Mouse (Mus musculus): ENCODE measurements around the gene Il24. TPM values are rescaled to one million over a fixed set of nuclear protein-coding genes. Genes with fewer than 3 reads are reported as not detected.

Il24 gene
- not detected for polyA plus RNA-seq (2014; fragmentation: Illumina TruSeq; extraction: RNeasy Lipid Tissue Mini Kit (QIAGEN cat#74804); ENCODE audit: low read depth, low replicate concordance)

DNA sequence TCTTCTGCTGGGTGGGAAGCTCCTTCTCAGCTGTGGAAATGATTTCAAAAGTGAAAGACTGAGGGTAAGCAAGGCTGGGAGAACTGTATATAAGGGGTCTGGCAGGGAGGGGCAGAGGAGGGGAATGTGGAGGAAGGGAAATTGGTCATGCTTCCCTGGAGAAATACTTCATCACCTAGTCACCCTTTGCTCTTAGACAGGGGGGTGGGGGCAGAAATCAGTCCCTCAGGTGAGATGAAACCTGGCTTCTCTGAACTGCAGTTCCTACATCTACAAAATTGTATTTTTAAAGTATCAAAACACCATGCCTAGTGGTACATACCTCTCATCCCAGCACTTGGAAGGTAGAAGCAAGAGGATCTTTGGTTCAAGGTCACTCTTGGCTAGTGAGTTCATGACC is at the start of gene Il24:
TSS of gene Il24 (minus strand) at position 101 of the 400 bp plus-strand sequence.

DNA sequence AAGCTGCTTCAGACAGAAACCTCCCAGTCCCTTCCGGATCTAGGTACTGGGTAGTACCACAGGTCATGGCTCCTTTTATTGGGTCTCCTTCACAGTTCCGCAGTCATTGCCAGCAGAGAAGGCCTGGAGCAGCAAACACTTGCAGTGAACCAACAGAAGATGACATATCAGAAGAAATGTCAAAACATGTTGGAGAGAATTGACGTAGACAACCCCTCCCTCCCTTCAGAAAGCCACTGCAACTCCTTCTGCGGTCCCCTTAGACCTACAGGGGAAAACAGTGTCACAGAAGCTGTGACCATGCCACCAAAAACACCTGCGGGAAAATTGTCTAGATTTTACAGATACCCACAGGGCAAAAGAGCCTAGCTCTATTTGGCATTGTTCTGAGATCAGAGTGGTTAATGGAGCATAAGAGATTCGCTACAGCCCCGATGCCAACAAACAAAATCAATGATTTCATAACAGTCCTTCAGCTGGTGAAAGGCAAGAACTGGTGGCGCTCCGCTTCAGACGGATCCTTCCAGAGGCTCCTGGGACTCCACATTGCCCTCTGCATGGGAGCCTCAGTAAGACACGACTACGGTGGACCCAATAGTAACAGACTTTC is 24.3 kb upstream of the Il24 start, which contains the start of gene Il20:
TSS of gene Il20 (minus strand) at position 51 of the 610 bp plus-strand sequence.

DNA sequence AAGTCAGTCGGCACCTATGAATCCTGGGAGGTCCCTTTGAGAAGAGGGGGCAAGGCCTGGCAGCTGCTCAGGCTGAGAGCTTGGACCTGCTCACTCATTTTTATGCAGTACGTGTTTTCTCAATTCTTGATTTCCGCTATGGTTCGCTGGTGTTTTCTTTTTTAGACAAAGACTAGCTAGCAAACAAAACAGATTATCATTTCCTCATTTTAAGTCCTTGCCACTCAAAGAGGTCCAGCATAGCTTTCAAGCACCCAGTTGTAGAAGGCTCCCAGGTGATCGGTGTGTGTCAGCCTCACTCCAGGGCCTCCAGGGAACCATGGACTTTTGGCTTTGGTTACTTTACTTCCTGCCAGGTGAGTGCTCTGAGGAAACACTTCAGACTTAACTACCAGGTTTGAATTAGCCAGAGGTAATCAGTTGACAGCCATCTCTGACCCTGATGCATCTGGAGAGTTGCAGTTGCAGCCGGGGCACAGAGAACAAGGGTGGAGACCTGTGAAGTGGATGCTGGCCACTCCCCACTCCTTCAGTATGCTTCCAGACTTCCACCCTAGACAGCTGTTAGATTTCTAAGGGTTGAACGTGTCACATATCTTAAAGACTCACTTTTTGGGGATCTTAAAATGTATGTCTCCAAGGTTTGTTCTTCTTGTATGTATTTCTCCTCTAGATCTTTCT is 21.6 kb downstream of the Il24 start, which contains the start of gene Fcmr:
TSS of gene Fcmr (plus strand) at position 129 of the 681 bp plus-strand sequence.

Other genes starting within 250 kb of the Il24 start
- gene C4bp, start 225.8 kb downstream of the Il24 start, polyA plus RNA-seq (2014; fragmentation: Illumina TruSeq; extraction: RNeasy Lipid Tissue Mini Kit (QIAGEN cat#74804); ENCODE audit: low read depth, low replicate concordance): 0.29 TPM
- 1.0 TPM for gene Gm29427, start 171.7 kb downstream of the Il24 start, polyA plus RNA-seq (2014; fragmentation: Illumina TruSeq; extraction: RNeasy Lipid Tissue Mini Kit (QIAGEN cat#74804); ENCODE audit: low read depth, low replicate concordance)
- 3.1 TPM for gene Yod1, start 170.1 kb downstream of the Il24 start, polyA plus RNA-seq (2014; fragmentation: Illumina TruSeq; extraction: RNeasy Lipid Tissue Mini Kit (QIAGEN cat#74804); ENCODE audit: low read depth, low replicate concordance)
- 90.3 TPM for gene Pfkfb2, start 158.2 kb downstream of the Il24 start, polyA plus RNA-seq (2014; fragmentation: Illumina TruSeq; extraction: RNeasy Lipid Tissue Mini Kit (QIAGEN cat#74804); ENCODE audit: low read depth, low replicate concordance)
- 0.45 TPM for gene AA986860, start 155.5 kb downstream of the Il24 start, polyA plus RNA-seq (2014; fragmentation: Illumina TruSeq; extraction: RNeasy Lipid Tissue Mini Kit (QIAGEN cat#74804); ENCODE audit: low read depth, low replicate concordance)
- 1.8 TPM for gene Fcamr, start 86.6 kb downstream of the Il24 start, polyA plus RNA-seq (2014; fragmentation: Illumina TruSeq; extraction: RNeasy Lipid Tissue Mini Kit (QIAGEN cat#74804); ENCODE audit: low read depth, low replicate concordance)
- gene Pigr, start 60.8 kb downstream of the Il24 start, polyA plus RNA-seq (2014; fragmentation: Illumina TruSeq; extraction: RNeasy Lipid Tissue Mini Kit (QIAGEN cat#74804); ENCODE audit: low read depth, low replicate concordance): 0.81 TPM
- gene Fcmr, start 21.8 kb downstream of the Il24 start, polyA plus RNA-seq (2014; fragmentation: Illumina TruSeq; extraction: RNeasy Lipid Tissue Mini Kit (QIAGEN cat#74804); ENCODE audit: low read depth, low replicate concordance): 1.2 TPM
- not detected for gene Il20, start 24.0 kb upstream of the Il24 start, polyA plus RNA-seq (2014; fragmentation: Illumina TruSeq; extraction: RNeasy Lipid Tissue Mini Kit (QIAGEN cat#74804); ENCODE audit: low read depth, low replicate concordance)
- gene Il19, start 52.7 kb upstream of the Il24 start, polyA plus RNA-seq (2014; fragmentation: Illumina TruSeq; extraction: RNeasy Lipid Tissue Mini Kit (QIAGEN cat#74804); ENCODE audit: low read depth, low replicate concordance): not detected
- not detected for gene Il10, start 132.4 kb upstream of the Il24 start, polyA plus RNA-seq (2014; fragmentation: Illumina TruSeq; extraction: RNeasy Lipid Tissue Mini Kit (QIAGEN cat#74804); ENCODE audit: low read depth, low replicate concordance)
- 238 TPM for gene Mapkapk2, start 210.4 kb upstream of the Il24 start, polyA plus RNA-seq (2014; fragmentation: Illumina TruSeq; extraction: RNeasy Lipid Tissue Mini Kit (QIAGEN cat#74804); ENCODE audit: low read depth, low replicate concordance)